Mouse (Mus musculus) regulatory T cell (primary cell): ENCODE data around the gene Cog5.
"Not testable (repeated sequence)": the region's sequence is repeated elsewhere in the genome, so short reads cannot be mapped to it uniquely, and the experiment has no call there.

Experiments used
- in situ Hi-C: fragments of 300-600 bp; cut with MboI, MseI; formaldehyde crosslinking; loops from one replicate; pipeline ENCODE4 v1.15.1; 2025; ENCODE audit warnings: high pct_unique_total_duplicates

Cog5 gene

DNA sequence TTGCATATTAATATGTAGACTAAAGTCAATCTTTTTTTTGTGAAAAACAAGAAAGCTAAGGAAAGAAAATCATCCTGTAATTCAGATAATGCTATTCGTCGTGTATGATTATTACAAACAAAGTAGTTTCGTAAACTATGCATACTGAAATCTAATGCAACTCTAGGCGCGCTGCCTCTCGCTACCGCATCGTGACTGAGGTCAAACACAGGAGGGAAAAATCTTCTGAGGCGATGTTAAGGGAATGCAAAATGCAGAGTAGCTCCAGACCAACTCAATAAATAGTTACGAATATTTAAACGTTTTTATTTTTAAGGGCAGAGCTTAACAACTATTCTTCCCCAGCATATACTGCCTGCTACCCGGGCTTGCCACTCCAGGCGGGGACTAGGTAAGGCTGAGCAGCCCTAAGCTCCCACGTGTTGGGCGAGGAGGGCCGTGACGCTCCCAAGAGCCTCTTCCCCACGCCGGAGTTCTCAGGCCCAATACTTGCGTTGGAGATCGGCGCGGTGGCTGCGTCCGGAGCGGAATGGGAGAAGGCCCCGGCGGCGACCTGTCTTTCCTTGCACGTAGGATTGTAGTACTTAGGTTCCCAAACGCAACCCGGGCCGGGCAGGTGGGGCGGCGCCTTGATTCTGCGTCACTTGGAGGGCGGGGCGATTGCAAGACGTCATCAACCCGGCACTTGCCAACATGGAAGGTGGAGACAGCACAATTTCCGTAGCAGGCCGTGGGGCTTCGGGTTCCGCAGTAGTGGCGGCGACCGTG is at the start of gene Cog5, which contains the start of gene Dus4l:
TSS of gene Cog5 (plus strand) at position 673 of the 768 bp plus-strand sequence.
TSS of gene Dus4l (minus strand) at position 630 of the 768 bp plus-strand sequence.
- in situ Hi-C loops: loop anchor here (10.0 kb wide), 2 partner anchors 290 to 740 kb away; partner anchors contain the start of genes Acp1 and Sh3yl1

DNA sequence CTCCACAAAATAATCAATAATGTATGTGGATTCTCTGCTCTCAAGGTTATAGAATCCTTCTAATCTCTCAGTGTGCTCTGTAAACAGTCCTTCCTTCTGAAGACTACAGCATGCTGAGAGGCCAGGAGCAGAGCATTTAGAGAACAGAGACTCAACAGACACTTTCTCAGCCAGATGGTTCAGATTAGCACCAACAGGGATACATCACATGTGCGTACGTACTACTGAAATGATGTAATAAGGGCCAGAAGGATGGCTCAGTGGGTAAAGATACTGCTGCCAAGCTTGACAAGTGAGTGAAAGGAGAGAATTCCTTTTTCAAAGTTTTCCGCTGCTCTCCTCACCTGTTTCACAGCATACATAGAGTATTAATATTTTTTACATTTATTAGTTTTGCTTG is 49.8 kb upstream of the Cog5 start:
- in situ Hi-C loops: no loop called here

DNA sequence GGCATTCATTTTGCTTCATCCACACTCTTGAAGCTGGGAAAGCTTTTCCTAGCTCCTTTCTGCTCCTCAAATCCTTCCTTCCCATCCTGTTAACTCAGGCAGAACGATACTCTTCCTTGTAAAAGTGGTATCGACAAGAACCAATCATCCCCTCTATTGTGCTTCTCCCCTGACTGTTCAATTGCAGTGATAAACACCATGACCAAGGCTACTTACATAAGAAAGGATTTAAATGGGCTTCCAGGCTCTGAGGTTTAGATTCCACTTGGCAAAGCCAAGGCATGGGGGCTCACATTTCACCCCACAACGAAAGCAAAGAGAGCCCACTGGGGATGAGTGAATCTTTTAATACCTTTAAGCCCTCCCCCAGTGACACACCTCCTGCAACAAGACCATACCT is 46.5 kb upstream of the Cog5 start:
- in situ Hi-C loops: no loop called here

DNA sequence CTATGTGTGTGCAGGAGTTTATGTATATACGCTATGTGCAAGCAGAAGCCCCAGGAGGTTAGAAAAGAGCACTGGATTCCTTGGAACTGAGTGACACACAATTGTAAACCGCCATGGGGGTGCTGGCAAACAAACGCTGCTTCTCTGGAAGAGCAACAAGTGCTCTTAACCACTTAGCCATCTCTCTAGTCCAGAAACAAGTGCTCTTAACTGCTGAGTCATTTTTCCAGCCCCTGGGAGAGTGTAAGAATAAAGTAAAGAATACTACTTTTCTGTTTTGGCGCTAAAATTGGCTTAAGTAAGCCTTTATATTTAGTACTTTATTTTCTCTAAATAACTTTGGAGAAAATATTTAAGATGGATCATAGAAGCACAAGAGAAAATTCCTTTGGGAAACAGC is 41.3 kb upstream of the Cog5 start:
- in situ Hi-C loops: no loop called here

DNA sequence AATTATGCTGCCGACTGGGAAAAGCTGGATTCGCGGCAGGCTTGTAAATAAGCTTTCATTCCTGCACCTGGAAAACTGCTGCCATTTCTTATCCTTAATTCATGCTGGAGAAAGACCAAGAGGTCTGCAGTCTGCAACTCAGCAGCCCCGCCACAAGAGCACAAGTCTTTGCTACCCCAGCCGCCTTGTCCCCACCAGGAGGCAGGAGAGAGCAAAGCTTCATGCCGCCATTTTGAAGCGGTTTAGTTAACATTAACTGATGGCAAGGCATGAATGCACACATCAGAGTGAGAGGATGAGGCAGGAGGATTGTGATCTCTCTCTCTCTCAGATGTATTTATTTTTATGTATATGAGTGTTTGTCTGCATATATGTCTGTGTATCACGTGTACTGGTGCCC is 34.6 kb upstream of the Cog5 start:
- in situ Hi-C loops: no loop called here

DNA sequence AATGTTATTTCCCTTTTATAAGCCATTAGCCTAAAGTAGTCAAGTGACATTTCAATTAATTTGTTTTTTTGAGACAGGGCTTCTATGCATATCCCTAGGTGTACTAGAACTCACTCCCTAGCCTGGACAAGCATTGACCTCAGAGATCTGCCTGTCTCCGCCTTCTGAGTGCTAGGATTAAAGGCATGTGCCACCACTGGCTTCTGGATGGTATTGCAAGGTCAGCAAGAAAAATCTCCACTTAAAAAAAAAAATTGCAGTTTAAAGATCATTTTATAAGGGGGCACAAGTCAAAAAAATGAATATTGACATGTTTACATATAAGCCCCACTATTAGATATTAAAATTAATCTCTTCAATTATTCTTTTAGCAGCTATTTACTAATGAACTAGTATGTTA is 29.7 kb upstream of the Cog5 start:
- in situ Hi-C loops: no loop called here

DNA sequence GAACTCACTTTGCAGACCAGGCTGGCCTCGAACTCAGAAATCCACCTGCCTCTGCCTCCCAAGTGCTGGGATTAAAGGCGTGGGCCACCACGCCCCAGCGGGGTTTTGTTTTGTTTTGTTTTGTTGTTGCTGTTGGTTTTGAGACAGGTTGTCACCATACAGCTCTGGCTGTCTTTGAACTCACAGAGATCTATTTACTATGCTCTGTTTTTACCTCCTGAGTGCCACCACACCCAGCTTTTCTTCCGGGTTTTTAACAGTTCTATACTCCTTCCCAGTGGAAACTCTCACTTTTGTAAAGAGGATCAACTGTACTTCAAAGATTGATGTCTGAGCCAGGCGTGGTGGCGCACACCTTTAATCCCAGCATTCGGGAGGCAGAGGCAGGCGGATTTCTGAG is 26.3 kb upstream of the Cog5 start:
- in situ Hi-C loops: not testable (repeated sequence)

DNA sequence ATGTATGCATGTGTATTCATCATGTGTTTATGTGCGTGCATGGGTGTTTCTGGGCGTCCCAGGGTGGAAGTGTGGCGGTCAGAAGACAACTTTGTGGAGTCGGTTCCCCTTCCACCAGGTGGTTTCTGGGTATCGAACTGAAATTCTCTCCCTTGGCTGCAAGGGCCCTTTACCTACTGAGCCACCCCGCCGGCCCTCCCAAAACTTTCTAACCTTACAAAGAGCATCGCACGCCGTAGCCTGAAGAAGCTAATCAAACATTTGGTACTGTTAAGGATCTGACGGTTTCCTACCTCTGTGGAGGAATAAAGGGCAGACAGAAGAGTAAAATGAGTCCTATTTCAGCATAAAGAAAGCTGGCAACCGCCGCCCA is 20.7 kb upstream of the Cog5 start:
- in situ Hi-C loops: loop anchor here (5.0 kb wide), 1 partner anchor 137 kb away; the partner anchor contains the start of gene Cbll1

DNA sequence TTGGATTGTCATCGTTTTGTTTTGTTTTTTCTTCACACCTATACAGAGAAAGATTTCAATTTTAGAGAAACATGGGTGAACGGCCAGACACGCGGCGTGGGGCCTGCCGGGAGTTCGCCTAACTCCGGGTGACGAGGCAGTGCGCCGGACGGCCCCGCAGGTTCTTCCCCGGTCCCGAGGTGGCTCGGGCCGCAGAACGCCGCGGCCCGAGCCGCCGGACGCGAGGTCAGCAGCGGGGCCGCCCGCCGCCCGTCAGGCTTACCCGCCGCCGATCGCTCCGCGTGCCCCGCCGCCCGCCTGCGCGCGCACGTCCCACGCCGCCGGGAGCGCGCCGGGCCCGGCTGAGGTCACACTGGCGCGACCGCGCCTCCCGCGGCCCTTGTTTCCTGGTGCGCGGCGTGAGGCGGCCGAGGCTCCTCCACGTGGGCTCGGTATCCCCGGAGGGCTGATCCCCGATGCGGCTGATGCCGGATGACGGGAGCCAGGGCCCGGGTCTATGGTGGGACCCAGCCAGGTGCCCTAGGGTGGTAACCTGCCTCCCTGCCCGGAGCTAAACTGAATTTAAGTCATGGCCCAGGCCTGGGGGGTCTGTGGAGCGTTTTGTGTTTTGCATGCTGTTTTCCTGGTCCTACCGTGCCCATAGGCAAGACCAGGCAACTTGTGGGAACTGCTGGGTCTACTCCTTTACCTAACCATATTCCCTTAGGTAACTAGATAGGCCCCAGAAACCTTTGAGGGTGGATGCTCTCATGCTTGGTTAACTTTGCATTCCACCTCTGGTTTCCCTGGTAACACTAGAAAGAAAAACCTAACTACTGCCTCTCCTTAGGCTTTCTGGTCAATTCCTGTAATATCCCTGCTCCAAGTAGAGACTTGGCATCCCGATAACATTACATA is 20.1 kb upstream of the Cog5 start, which contains the start of gene Bcap29:
TSS of gene Bcap29 (minus strand) at position 316 of the 897 bp plus-strand sequence.
- in situ Hi-C loops: loop anchor here (5.0 kb wide), 1 partner anchor 137 kb away; the partner anchor contains the start of gene Cbll1

DNA sequence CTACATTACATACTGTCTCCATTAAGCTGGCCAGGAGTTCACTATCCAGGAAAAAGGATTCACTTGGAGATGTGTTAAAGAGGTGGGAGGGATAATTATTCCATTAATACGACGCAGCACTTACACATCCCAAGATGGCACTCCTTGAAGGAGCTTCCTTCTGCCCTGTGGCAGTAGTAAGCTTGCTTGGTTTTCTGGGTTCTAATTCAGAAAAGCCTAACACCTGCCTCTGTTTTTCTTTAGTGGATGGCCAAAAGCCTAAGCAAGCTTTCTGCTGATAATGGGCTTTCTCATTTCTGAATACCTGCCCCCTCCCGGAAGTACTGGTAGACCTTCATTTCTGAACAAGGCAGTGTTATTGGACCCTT is 19.4 kb upstream of the Cog5 start:
- in situ Hi-C loops: no loop called here

DNA sequence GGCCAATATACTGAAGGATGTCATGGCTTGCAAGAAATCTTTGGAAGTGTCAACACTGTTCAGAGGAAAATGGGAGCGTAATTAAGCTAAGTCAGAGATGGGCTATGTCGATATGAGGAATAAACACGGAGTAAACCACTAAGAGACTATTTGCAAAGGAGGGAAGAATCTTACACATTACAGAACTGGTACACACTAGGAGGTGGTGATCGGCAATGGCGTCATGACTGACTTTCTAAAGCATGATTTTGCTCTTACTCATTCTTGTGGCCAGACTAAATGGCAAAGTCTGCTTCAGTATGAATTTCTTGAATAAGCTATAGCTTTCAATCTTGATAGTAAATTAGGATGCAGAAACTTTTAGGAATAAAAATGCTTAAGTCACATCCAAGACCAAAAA is 1.1 kb upstream of the Cog5 start:
- in situ Hi-C loops: loop anchor here (10.0 kb wide), 2 partner anchors 291 to 739 kb away; partner anchors contain the start of genes Acp1 and Sh3yl1

DNA sequence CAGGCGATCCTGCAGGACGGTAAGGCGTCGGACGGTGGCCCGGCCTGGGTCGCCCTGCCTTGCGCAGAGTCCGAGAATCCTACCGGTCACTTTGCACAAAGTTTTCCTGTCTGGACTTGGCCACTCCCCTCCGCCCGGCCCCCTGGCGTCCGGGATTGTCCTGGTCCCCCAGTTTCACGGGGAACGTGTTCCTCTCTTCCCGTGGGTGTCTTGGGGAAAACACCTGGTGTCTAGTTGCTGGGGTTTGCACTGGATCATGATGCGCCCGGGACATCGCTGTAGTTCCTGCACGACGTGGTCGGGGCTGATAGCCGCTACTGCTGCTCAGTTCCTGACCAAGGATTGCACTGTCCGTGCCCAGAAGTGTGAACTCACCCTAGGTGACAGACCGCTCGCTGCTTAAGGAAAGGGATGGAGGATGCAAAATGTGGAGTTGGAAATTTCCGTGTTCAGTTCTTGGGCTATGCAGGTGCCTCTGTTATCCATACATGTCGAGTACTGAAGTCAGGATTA is 352 bp downstream of the Cog5 start:
- in situ Hi-C loops: loop anchor here (10.0 kb wide), 2 partner anchors 290 to 740 kb away; partner anchors contain the start of genes Acp1 and Sh3yl1

DNA sequence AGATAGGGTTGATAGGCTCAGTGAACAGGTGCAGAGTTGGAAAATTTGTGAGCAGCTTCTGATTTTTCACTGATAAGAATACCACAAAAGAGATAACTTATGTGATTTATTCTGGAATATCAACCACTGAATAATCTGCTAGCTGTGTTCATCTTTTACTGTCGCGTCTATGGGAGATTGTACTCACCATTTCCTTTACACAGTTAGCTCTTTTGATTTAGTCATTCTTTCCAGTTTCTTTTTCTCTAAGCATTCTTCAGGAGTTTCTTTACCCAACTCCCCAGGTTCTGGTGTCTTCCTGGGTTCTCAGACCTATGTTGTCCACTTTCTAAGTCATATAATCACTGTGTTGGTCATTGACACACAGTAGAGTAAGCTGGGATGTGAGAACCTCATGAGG is 2.2 kb downstream of the Cog5 start:
- in situ Hi-C loops: loop anchor here (10.0 kb wide), 2 partner anchors 288 to 742 kb away; partner anchors contain the start of genes Acp1 and Sh3yl1

DNA sequence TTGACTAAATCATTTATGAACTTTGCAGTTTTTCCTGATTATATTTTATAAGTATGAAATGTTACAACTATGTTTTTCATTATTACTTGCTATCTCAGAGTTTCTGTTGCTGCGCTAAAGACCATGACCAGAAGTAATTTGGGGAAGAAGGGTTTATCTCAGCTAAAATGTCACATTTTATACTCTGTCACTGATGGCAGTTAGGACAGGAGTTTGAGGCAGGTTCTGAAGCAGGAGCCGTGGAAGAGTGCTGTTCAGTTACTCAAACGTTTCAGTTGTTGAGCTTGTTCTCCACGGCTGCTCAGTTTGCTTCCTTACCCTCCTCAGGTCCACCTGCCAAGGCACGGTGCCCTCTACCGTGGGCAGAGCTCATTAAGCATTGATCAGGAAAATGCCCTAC is 11.3 kb downstream of the Cog5 start:
- in situ Hi-C loops: no loop called here

DNA sequence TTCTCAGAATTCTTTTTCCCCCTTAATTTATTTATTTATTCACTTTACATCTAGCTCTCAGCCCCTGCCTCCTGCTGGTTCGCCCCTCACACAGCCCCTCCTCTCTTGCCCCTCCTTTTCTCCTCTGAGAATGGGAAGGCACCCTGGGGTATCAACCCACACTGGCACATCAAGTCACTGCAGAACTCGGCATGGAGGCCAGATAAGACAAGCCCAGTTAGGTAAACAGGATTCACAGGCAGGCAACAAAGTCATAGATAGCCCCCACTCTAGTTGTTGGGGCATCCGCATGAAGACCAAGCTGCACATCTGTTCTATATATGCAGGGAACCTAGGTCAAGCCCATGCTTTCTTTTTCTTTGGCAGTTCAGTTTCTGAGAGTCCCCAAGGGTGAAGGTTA is 12.5 kb downstream of the Cog5 start:
- in situ Hi-C loops: no loop called here

DNA sequence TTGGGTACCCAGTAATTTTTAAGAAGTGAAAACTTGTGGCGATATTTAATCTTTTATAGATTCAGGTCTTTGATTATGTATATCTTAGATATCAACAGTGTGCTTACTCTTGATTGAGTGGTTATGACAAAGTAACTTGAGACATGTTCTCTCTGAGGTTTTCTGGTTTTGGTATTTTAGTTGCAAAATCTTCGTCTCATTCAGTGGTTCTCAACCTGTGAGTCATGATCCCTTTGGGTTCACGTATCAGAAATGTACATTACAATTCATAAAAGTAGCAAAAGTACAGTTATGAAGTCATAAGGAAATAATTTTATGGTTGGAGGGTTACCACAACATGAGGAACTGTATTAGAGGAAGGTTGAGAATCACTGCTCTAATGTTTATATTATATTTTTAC is 32.0 kb downstream of the Cog5 start:
- in situ Hi-C loops: no loop called here

DNA sequence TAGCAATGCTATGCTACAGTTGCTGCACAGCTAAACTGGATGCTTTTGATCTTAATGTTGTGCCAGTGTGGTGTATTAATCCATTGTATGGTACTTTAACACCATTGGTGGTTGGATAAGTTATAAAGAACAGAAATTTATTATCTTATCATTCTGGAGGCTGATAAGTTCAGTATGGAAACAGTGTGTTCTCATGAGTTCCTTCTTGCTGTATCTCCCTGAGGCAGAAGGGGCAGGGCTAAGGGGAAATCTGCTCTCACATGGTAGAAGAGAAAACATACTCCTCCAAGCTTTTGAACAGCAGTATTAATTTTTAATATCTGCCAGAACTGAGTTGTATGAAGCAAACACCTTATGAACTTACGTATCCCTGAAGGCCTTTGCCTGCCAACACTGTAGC is 38.6 kb downstream of the Cog5 start:
- in situ Hi-C loops: no loop called here

DNA sequence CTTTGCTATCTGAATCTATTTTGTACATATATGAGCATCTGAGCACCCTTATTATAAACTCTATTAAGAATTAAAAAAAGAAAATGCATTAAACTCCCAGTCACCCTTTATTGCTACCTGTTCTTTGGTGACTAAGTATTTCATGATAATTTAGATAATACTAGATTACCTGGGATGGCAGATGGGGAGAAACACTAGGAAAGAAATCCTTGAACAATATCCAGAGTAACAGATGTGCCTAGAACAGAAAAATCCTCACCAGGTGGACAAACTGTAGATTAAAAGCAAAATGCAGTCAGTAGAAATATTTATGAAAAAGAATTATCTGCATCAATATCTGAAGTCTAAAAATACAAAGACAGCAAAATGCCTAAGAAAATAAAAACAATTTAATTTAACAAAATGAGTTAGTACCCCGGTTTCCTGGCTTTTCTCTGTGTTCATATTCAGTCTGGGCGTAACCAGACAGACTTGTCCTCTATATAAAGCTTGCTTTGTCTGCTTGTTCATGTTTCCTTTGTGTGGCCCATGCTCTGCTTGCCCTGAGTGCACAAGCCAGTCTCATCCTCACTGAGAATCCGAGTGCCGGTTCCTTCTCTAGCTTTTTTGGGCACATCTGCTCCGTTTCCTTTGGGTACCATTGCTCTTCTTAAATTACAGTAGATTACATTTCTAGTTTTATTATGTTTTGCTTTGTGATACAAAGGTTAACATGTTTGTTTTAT is 46.1 kb downstream of the Cog5 start:
- in situ Hi-C loops: no loop called here

DNA sequence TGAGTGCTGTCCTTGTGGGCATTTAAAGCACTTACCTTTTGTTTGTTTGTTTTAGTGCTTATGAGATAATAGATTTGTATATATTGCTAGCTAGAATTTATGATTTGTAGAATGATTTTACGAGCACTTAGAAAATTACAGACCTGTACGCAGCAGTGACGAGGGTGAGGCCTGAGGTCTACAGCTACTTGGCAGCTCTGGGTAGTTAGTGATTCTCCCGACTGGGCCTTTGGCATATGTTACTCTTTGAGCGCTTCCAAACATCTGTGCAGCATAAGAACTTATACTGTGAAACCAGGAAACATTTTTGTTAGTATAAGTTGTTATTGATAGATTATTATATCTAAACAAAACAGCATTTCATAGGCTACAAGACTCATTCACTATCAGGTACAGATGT is 46.7 kb downstream of the Cog5 start:
- in situ Hi-C loops: no loop called here

DNA sequence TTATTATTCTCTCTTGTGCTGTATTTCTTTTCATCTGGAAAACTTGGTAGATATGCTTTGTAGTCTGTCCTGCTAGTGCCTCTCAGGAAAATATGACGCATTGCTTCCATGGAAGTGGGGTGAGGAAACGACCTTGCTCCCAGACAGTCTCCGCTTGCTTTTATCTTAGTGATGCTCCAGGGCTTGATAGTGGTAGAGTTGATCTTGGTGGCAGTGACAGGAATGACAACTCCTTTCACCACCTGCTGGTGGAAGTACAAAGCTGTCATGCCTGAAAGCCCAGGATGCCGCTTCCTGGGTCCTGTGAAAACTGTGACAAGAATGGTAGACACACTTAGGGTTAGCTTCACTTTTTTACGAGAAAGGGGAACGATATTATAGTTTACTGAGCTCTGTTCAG is 49.2 kb downstream of the Cog5 start:
- in situ Hi-C loops: no loop called here

DNA sequence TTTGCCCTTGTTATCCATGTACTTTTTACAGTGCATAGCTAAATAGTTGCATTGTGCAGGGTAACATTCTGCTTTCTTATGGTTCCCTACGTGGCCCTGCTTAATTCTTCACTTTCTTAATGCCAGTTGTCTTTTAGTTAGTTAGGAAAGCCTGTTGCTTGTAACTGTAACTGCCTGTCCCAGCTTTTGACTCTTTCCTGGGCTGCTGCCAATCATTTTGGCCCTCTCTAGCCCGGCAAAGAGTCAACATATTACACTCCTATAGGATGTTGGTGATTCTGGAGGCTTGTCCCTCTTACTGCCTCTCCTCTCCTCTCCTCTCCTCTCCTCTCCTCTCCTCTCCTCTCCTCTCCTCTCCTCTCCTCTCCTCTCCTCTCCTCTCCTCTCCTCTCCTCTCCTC is 51.5 kb downstream of the Cog5 start:
- in situ Hi-C loops: no loop called here
